Mouse (Mus musculus) lung, embryonic 14.5 days (tissue): ENCODE results near the gene Cox18. TPM values are rescaled to one million over a fixed set of nuclear protein-coding genes. Genes with fewer than 3 reads are reported as not detected.

Experiments used
- ATAC-seq: fragments of 200-750 bp; cut with Nextera tagmentation; 2 replicates; pipeline ENCODE4 v1.8.0; 2017; ENCODE audit warnings: mild to moderate bottlenecking, moderate TSS enrichment, moderate library complexity; ENCODE audit not compliant: insufficient read depth
- DNase-seq: peaks from one replicate; pipeline ENCODE4 v3.0.0-alpha.2; 2015
- H3K27ac ChIP-seq: fragments of 300-500 bp; sonication (generic); 2 replicates; pipeline ENCODE4 v1.5.1; 2014; ENCODE audit warnings: low read depth, mild to moderate bottlenecking, moderate library complexity
- H3K27me3 ChIP-seq: fragments of 300-500 bp; sonication (generic); 2 replicates; pipeline ENCODE4 v1.6.1; 2014; ENCODE audit warnings: low read length, control low read depth; ENCODE audit not compliant: insufficient read depth
- H3K36me3 ChIP-seq: fragments of 300-500 bp; sonication (generic); 2 replicates; pipeline ENCODE4 v1.6.1; 2014; ENCODE audit warnings: control low read depth; ENCODE audit not compliant: insufficient read depth
- H3K4me1 ChIP-seq: fragments of 300-500 bp; sonication (generic); 2 replicates; pipeline ENCODE4 v1.6.1; 2014; ENCODE audit warnings: antibody characterized with exemption, control low read depth; ENCODE audit not compliant: insufficient read depth
- H3K4me2 ChIP-seq: fragments of 300-500 bp; sonication (generic); 2 replicates; pipeline ENCODE4 v1.6.1; 2014; ENCODE audit warnings: mild to moderate bottlenecking
- H3K4me3 ChIP-seq: fragments of 300-500 bp; sonication (generic); 2 replicates; pipeline ENCODE4 v1.5.1; 2014; ENCODE audit warnings: low read depth, low read length
- H3K9ac ChIP-seq: fragments of 300-500 bp; sonication (generic); 2 replicates; pipeline ENCODE4 v1.6.1; 2014
- H3K9me3 ChIP-seq: fragments of 300-500 bp; sonication (generic); 2 replicates; pipeline ENCODE4 v1.6.1; 2016; ENCODE audit warnings: low read depth, low read length, control low read depth
- CTCF ChIP-seq: IDR thresholded peaks from 2 replicates; pipeline ENCODE4 v1.5.1; 2016; ENCODE audit warnings: antibody characterized with exemption, low read depth
- WGBS: fragments of 180-500 bp; shearing (Covaris S2); extraction: QIAGEN DNeasy Blood & Tissue Kit; methylation state at CpG from one replicate; pipeline ENCODE4 v1.1.7; 2014; 5-methylcytosine and 5-hydroxymethylcytosine counted together
- polyA plus RNA-seq: library from polyadenylated mRNA; unstranded; fragments of >200 nt; fragmentation: Nextera tagmentation; extraction: Ambion mirVana; gene quantifications from 2 replicates; pipeline ENCODE4 v1.2.1, GENCODE M21; 2014

Cox18 gene
- polyA plus RNA-seq, 1 experiment from 2014 or later = 39.9 TPM

GRCm38 (mm10) chr5:90178116-90178515 lies 45.7 kb downstream of the Cox18 start:
- no peak overlapping the region for H3K9ac ChIP-seq
- H3K27me3 ChIP-seq = no peaks in the 10 kb centered on the region
- no peaks in the 10 kb centered on the region for H3K36me3 ChIP-seq
- ATAC-seq = no peak
- DNase-seq = no peak
- H3K27ac ChIP-seq = no peak overlapping the region
- H3K4me2 ChIP-seq = no peak overlapping the region
- WGBS = 74% methylated on average over 1 of the region's 1 CpGs
- no peaks in the 10 kb centered on the region for H3K4me1 ChIP-seq
- no peak overlapping the region for H3K4me3 ChIP-seq
- no peak for TF ChIP-seq CTCF
- no peaks in the 10 kb centered on the region for H3K9me3 ChIP-seq

Other genes with a start within 250 kb of the Cox18 start
- gene Ankrd17, start 142.6 kb upstream of the Cox18 start, polyA plus RNA-seq = 31.3 and 32.9 TPM in 2 replicates
- gene Gm9958, start 143.2 kb upstream of the Cox18 start, polyA plus RNA-seq = 5.8 and 6.6 TPM in 2 replicates
- 0.95 and 1.7 TPM in 2 replicates for gene Alb, start 236.9 kb upstream of the Cox18 start, polyA plus RNA-seq